Mouse (Mus musculus): Measurements from ENCODE around the gene Abhd18. TPM values are rescaled to one million over a fixed set of nuclear protein-coding genes. Genes with fewer than 3 reads are reported as not detected.
"Not testable (repeated sequence)": the region's sequence is repeated elsewhere in the genome, so short reads cannot be mapped to it uniquely, and the experiment has no call there.

Gene Abhd18
- polyA plus RNA-seq (2012; rRNA removed), result 18.3 and 18.8 TPM in 2 replicates

DNA sequence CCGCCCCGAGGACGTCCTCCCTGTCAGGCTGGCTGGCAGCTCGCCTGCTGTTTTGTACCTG is at the start of gene Abhd18:
Gene Abhd18 (plus strand): TSS at position 14 of the 61 bp plus-strand sequence.
- H3K27me3 ChIP-seq (ENCODE audit: control insufficient read depth, insufficient read depth, low read length); H3K4me1 ChIP-seq (ENCODE audit: control insufficient read depth, insufficient read depth, low read length); DNase-seq: not testable (repeated sequence)
- H3K27ac ChIP-seq (ENCODE audit: insufficient read depth, low read length), result peak within 1 kb of the TSS; percentile 57
- H3K4me3 ChIP-seq (replicated peaks; ENCODE audit: insufficient read depth, low read depth, low read length), result peak within 1 kb of the TSS; percentile 72
- WGBS, result 4% methylated on average over 3 of the region's 4 CpGs

DNA sequence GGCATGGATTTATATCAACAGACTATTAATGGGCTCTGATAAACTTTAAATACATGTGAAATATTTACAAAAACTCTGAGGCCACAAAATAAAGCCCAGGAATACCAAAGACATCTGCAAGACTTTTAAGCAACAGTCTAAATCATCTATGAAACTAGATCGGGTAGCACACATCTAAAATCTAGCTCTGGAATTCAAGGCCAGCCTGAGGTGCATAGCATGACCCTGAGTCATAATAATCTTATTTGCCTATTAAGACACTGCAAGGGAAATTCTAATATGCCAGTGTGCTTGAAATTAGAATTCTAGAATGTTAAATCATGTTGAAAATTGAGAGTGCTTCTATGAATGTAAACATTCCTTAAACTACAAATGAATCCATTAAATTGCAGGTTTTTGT is 48.7 kb upstream of the Abhd18 start:
- H3K27ac ChIP-seq (ENCODE audit: insufficient read depth, low read length), result no peak overlapping the region
- 88% methylated on average over 1 of the region's 1 CpGs for WGBS
- TF ChIP-seq CTCF (IDR thresholded peaks at IDR 0.05; ENCODE audit: borderline replicate concordance, insufficient read depth, low read depth, low read length) (no peak), POLR2A (IDR thresholded peaks at IDR 0.05; ENCODE audit: borderline replicate concordance, insufficient read depth, low read length) (no peak)

DNA sequence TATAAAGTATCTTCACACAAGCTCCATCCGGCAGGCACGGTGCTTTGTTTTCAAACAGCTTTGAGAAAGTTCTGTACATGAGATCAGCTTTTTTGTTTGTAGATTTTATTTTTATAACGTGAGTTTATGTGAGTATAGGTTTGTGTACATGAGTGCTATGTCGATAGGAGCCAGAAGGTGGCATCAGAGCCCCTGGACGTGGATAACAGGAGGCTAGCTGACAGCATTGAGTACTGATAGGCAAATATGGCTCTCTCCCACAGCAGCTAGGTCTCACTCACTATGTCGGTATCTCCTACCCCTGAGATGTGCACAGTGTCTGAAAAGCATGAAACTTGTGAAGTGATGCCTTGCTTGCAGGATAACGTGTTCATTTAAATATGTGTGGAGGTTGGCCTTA is 48.3 kb upstream of the Abhd18 start:
- no peak for TF ChIP-seq POLR2A (IDR thresholded peaks at IDR 0.05; ENCODE audit: borderline replicate concordance, insufficient read depth, low read length)
- peak; percentile 43; the same call in 1 of the 2 replicates for TF ChIP-seq CTCF (IDR thresholded peaks at IDR 0.05; ENCODE audit: borderline replicate concordance, insufficient read depth, low read depth, low read length)
- DNase-seq, result peak; percentile 23 to 27
- 36% methylated on average over 7 of the region's 7 CpGs for WGBS

More for the DNA sequence above, 48.7 kb upstream of the Abhd18 start:
- Histone ChIP-seq H3K27me3 (ENCODE audit: control insufficient read depth, insufficient read depth, low read length) (no peaks in the 10 kb centered on the region), H3K4me1 (ENCODE audit: control insufficient read depth, insufficient read depth, low read length) (no peaks in the 10 kb centered on the region), H3K4me3 (replicated peaks; ENCODE audit: insufficient read depth, low read depth, low read length) (no peak overlapping the region)
- DNase-seq, result no peak

DNA sequence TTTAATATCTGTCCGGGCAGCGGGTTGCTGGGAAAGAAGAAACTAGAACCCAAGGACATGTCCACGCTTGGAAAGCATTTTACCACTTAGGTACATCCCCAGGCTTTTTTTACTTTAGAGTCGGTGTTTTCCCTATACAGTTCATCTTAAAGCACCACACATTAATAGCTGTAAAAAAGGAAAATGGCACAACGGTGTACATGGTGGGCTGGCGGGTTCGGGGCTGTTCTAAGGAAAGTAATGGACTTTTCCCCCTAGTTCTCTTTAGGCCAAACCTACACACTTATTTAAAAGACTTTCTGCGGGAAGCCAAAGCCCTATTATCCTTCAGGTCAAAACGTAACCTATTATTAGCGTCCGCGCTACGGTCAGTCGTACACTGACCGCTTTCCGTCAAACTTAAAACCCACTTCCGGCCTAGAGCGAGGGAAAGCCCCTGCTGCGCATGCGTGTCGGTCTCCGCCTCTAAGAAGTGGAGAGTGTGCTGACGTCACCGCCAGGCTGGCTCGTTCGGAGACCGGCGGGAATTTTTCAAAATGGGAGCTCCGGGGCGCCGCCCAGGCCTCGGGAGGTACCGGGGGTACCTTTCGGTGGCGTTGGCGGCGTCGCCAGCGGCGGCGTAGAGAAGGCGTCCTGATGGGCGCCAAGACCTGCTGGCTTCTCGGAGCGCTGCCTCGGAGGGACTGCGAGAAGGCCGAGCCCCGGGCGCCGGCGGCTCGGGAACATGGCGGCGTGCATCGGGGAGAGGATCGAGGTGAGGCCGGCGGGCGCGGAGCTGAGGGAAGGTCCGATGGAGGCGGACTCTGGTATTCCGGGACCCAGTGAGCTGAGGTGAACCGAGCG is 47.0 kb upstream of the Abhd18 start, which contains the start of gene Plk4:
Gene Plk4 (plus strand): TSS at position 490 of the 843 bp plus-strand sequence.
- Histone ChIP-seq H3K27me3 (ENCODE audit: control insufficient read depth, insufficient read depth, low read length) (no peaks in the 10 kb centered on the region), H3K27ac (ENCODE audit: insufficient read depth, low read length) (no peak within 1 kb of the TSS), H3K4me3 (replicated peaks; ENCODE audit: insufficient read depth, low read depth, low read length) (peak within 1 kb of the TSS; percentile 76), H3K4me1 (ENCODE audit: control insufficient read depth, insufficient read depth, low read length) (no peaks in the 10 kb centered on the region)
- 1% methylated on average over 66 of the region's 66 CpGs for WGBS
- peak; percentile 95 to 96 for DNase-seq
- TF ChIP-seq CTCF (IDR thresholded peaks at IDR 0.05; ENCODE audit: borderline replicate concordance, insufficient read depth, low read depth, low read length), result no peak
- peak; percentile 49; the same call in 1 of the 2 replicates for TF ChIP-seq POLR2A (IDR thresholded peaks at IDR 0.05; ENCODE audit: borderline replicate concordance, insufficient read depth, low read length)

More for the DNA sequence above, 48.3 kb upstream of the Abhd18 start:
- H3K4me3 ChIP-seq (replicated peaks; ENCODE audit: insufficient read depth, low read depth, low read length), result no peak overlapping the region
- H3K27ac ChIP-seq (ENCODE audit: insufficient read depth, low read length), result no peak overlapping the region
- no peaks in the 10 kb centered on the region for H3K4me1 ChIP-seq (ENCODE audit: control insufficient read depth, insufficient read depth, low read length)
- no peaks in the 10 kb centered on the region for H3K27me3 ChIP-seq (ENCODE audit: control insufficient read depth, insufficient read depth, low read length)

DNA sequence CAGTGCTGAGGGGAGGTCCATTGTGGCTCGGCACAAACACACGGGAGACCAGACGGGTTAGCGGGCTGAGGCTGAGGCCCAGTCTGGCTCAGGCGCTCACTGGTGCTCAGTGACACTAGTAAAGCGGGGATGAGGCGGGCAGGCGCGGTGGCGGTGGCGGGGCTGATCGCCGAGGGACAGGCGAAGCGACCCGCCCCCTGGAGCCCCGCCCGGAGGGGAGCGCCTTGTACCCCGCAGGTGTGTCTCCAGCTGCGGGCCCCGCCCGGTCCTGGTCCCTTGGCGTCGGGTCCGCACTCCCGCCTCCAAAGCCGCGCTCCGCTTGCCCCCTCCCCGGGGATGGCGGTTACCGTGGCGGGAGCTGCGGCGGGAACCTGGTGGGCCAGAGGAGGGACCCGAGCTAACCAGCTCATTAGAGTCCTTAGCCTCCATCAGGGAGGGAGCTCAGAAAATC is 46.4 kb upstream of the Abhd18 start:
- TF ChIP-seq POLR2A (IDR thresholded peaks at IDR 0.05; ENCODE audit: borderline replicate concordance, insufficient read depth, low read length), result no peak
- Histone ChIP-seq H3K27ac (ENCODE audit: insufficient read depth, low read length) (no peak overlapping the region), H3K4me1 (ENCODE audit: control insufficient read depth, insufficient read depth, low read length) (no peaks in the 10 kb centered on the region), H3K27me3 (ENCODE audit: control insufficient read depth, insufficient read depth, low read length) (no peaks in the 10 kb centered on the region), H3K4me3 (replicated peaks; ENCODE audit: insufficient read depth, low read depth, low read length) (peak overlapping the region; percentile 76)
- DNase-seq, result peak in 1 of 2 experiments; percentile 36
- under 1% methylated on average over 32 of the region's 37 CpGs for WGBS

DNA sequence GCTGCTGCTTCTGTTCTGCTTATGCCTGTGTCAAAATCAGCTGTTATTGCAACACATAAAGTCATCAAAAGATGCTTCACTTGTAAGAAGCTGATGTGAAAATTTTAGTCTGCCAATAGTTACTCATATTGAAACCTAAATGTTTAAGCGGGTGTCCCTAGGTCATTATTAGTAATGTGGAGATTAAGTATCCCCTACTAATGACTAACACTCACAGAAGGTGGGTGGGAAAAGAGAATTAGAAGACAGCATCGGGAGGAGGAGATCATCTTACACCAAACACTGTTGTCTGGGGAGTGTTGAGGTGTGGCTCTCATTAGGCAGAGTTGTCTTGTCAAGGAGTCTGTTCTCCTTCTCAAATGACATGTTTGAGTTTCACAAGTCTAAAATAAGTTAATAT is 39.9 kb upstream of the Abhd18 start:
- H3K27me3 ChIP-seq (ENCODE audit: control insufficient read depth, insufficient read depth, low read length), result no peaks in the 10 kb centered on the region
- no peak overlapping the region for H3K4me3 ChIP-seq (replicated peaks; ENCODE audit: insufficient read depth, low read depth, low read length)
- 70% methylated on average over 2 of the region's 2 CpGs for WGBS
- no peak overlapping the region for H3K27ac ChIP-seq (ENCODE audit: insufficient read depth, low read length)
- no peaks in the 10 kb centered on the region for H3K4me1 ChIP-seq (ENCODE audit: control insufficient read depth, insufficient read depth, low read length)
- TF ChIP-seq POLR2A (IDR thresholded peaks at IDR 0.05; ENCODE audit: borderline replicate concordance, insufficient read depth, low read length) (no peak), CTCF (IDR thresholded peaks at IDR 0.05; ENCODE audit: borderline replicate concordance, insufficient read depth, low read depth, low read length) (no peak)
- DNase-seq, result no peak

DNA sequence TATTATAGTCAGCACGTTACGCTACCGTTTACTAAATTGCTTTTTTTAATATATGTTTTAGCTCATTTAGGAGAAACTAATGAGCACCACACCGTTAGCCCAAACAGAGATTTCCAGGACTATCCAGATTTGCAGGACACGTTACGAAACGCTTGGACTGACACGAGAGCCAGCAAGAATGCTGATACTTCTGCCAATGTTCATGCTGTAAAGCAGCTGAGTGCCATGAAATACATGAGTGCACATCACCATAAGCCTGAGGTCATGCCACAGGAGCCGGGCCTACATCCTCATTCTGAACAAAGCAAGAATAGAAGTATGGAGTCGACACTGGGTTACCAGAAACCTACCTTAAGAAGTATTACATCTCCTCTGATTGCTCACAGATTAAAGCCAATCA is 38.1 kb upstream of the Abhd18 start:
- no peak overlapping the region for H3K27ac ChIP-seq (ENCODE audit: insufficient read depth, low read length)
- no peaks in the 10 kb centered on the region for H3K27me3 ChIP-seq (ENCODE audit: control insufficient read depth, insufficient read depth, low read length)
- H3K4me1 ChIP-seq (ENCODE audit: control insufficient read depth, insufficient read depth, low read length), result no peaks in the 10 kb centered on the region
- 86% methylated on average over 10 of the region's 10 CpGs for WGBS
- no peak overlapping the region for H3K4me3 ChIP-seq (replicated peaks; ENCODE audit: insufficient read depth, low read depth, low read length)
- no peak for TF ChIP-seq POLR2A (IDR thresholded peaks at IDR 0.05; ENCODE audit: borderline replicate concordance, insufficient read depth, low read length)
- no peak for TF ChIP-seq CTCF (IDR thresholded peaks at IDR 0.05; ENCODE audit: borderline replicate concordance, insufficient read depth, low read depth, low read length)
- no peak for DNase-seq

DNA sequence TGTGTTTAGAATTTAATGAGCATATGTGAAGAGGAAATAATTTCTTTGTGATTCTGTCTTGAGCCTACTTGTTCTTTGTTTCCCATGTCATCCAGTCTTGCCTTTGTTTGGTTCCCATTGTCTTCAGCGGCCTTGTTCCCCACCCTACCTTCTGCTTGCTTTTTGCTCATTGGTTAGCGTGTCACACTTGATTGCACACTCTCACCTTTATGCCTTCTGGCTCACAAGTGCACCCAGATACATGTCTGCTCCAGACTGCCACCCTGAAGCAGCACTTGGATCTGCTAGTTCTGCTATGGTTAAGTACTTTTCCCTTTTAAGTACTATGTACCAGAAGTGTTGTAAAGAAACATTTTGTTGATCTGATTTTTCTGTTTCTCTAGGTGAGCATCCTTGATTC is 36.9 kb upstream of the Abhd18 start:
- H3K27me3 ChIP-seq (ENCODE audit: control insufficient read depth, insufficient read depth, low read length), result no peaks in the 10 kb centered on the region
- no peak for TF ChIP-seq POLR2A (IDR thresholded peaks at IDR 0.05; ENCODE audit: borderline replicate concordance, insufficient read depth, low read length)

More for the DNA sequence above, 36.9 kb upstream of the Abhd18 start:
- no peak for DNase-seq
- Histone ChIP-seq H3K27ac (ENCODE audit: insufficient read depth, low read length) (no peak overlapping the region), H3K4me1 (ENCODE audit: control insufficient read depth, insufficient read depth, low read length) (no peaks in the 10 kb centered on the region), H3K4me3 (replicated peaks; ENCODE audit: insufficient read depth, low read depth, low read length) (no peak overlapping the region)
- whole genome bisulfite sequencing, result 49% methylated on average over 2 of the region's 2 CpGs
